Mouse (Mus musculus): ENCODE measurements around the gene Alpk3.

DNA sequence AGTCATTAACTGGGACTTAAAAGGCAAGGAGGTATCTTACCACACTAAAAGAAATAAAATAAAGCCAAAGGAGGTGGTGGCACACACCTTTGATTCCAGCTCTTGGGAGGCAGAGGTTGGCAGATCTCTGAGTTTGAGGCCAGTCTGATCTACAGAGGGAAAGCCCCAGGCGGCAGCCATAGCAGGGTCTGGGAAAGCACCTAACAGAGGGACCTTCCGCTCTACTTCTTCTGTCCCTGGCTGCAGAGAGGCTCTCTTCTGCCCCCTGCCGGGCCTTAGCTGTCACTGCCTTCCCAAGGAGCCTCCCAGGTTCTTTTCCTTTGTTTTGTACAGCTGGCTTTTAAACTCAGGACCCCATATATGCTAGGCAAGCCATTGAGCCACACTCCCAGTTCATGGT is 97.6 kb downstream of the Alpk3 start:
- TF ChIP-seq CTCF (IDR thresholded peaks at IDR 0.05; ENCODE audit: low read depth) (peak; percentile 93), EP300 (IDR thresholded peaks at IDR 0.05; ENCODE audit: low read depth) (no peak)
